Mouse (Mus musculus) heart, embryonic 10.5 days (tissue): ENCODE results near the gene Ipo11. TPM values are rescaled to one million over a fixed set of nuclear protein-coding genes. Genes with fewer than 3 reads are reported as not detected.
"Not testable (repeated sequence)": the region's sequence is repeated elsewhere in the genome, so short reads cannot be mapped to it uniquely, and the experiment has no call there.

ENCODE experiments used
- DNase-seq: peaks from one replicate; pipeline ENCODE4 v3.0.0-alpha.2; 2017; ENCODE audit warnings: low spot score
- H3K27ac ChIP-seq: fragments of 300-500 bp; sonication (generic); 2 replicates; pipeline ENCODE4 v1.5.1; 2016; ENCODE audit warnings: mild to moderate bottlenecking
- H3K27me3 ChIP-seq: fragments of 300-500 bp; sonication (generic); 2 replicates; pipeline ENCODE4 v1.6.1; 2016; ENCODE audit warnings: mild to moderate bottlenecking; ENCODE audit not compliant: poor library complexity, insufficient read depth, severe bottlenecking
- H3K36me3 ChIP-seq: fragments of 300-500 bp; sonication (generic); 2 replicates; pipeline ENCODE4 v1.6.1; 2016; ENCODE audit warnings: mild to moderate bottlenecking, moderate library complexity
- H3K4me1 ChIP-seq: fragments of 300-500 bp; sonication (generic); 2 replicates; pipeline ENCODE4 v1.6.1; 2016; ENCODE audit warnings: mild to moderate bottlenecking
- H3K4me3 ChIP-seq: fragments of 300-500 bp; sonication (generic); 2 replicates; pipeline ENCODE4 v1.5.1; 2016; ENCODE audit warnings: mild to moderate bottlenecking, moderate library complexity
- H3K9me3 ChIP-seq: fragments of 300-500 bp; sonication (generic); 2 replicates; pipeline ENCODE4 v1.6.1; 2016; ENCODE audit warnings: mild to moderate bottlenecking, moderate library complexity
- WGBS: fragments of 180-500 bp; shearing (Covaris S2); methylation state at CpG from one replicate; pipeline ENCODE4 v1.1.7; 2016; 5-methylcytosine and 5-hydroxymethylcytosine counted together
- polyA plus RNA-seq: library from polyadenylated mRNA; unstranded; fragments of >200 nt; fragmentation: Nextera tagmentation; extraction: Ambion mirVana; gene quantifications from 2 replicates; pipeline ENCODE4 v1.2.1, GENCODE M21; 2016

Ipo11 gene
- polyA plus RNA-seq, 1 experiment from 2014 or later, result 88.0 TPM

- 6% methylated on average over 9 of the region's 9 CpGs for WGBS
- DNase-seq, result no peak
- Histone ChIP-seq H3K9me3 (no peaks in the 10 kb centered on the region), H3K27ac (peak overlapping the region; percentile 99), H3K27me3 (no peaks in the 10 kb centered on the region), H3K4me3 (peak overlapping the region; percentile 99), H3K36me3 (no peaks in the 10 kb centered on the region), H3K4me1 (no peaks in the 10 kb centered on the region; the same call in 1 of the 2 replicates)
These were observed 895 bp downstream of the Ipo11 start for GRCm38 (mm10) chr13:106935871-106936255.

- H3K9me3 ChIP-seq, result no peaks in the 10 kb centered on the region
- no peak overlapping the region for H3K4me3 ChIP-seq
- no peaks in the 10 kb centered on the region for H3K27me3 ChIP-seq
- peaks cover 26% of the 10 kb centered on the region for H3K36me3 ChIP-seq
- 94% methylated on average over 2 of the region's 2 CpGs for WGBS
- H3K4me1 ChIP-seq, result no peaks in the 10 kb centered on the region
- H3K27ac ChIP-seq, result no peak overlapping the region
- no peak for DNase-seq
These were observed 7.6 kb downstream of the Ipo11 start for GRCm38 (mm10) chr13:106929201-106929600.

GRCm38 (mm10) chr13:106928296-106928695, 8.5 kb downstream of the Ipo11 start:
- Histone ChIP-seq H3K9me3 (no peaks in the 10 kb centered on the region), H3K27me3 (no peaks in the 10 kb centered on the region), H3K4me1 (no peaks in the 10 kb centered on the region), H3K36me3 (peaks cover 33% of the 10 kb centered on the region), H3K27ac (no peak overlapping the region), H3K4me3 (no peak overlapping the region)
- 93% methylated on average over 4 of the region's 4 CpGs for WGBS
- DNase-seq, result no peak

- 92% methylated on average over 3 of the region's 3 CpGs for WGBS
- peaks cover 53% of the 10 kb centered on the region for H3K36me3 ChIP-seq
- H3K9me3 ChIP-seq, H3K4me3 ChIP-seq, H3K4me1 ChIP-seq, H3K27ac ChIP-seq, H3K27me3 ChIP-seq, DNase-seq: not testable (repeated sequence)
These were observed 10.8 kb downstream of the Ipo11 start for GRCm38 (mm10) chr13:106925921-106926320.

GRCm38 (mm10) chr13:106918322-106919050, 18.3 kb downstream of the Ipo11 start:
- Histone ChIP-seq H3K4me1 (no peaks in the 10 kb centered on the region), H3K4me3 (no peak overlapping the region), H3K27ac (no peak overlapping the region), H3K9me3 (no peaks in the 10 kb centered on the region), H3K36me3 (peaks cover 42% of the 10 kb centered on the region), H3K27me3 (no peaks in the 10 kb centered on the region)
- WGBS, result 61% methylated on average over 7 of the region's 7 CpGs
- no peak for DNase-seq

- H3K9me3 ChIP-seq, result no peaks in the 10 kb centered on the region
- WGBS, result 27% methylated on average over 3 of the region's 3 CpGs
- no peaks in the 10 kb centered on the region for H3K4me1 ChIP-seq
- H3K36me3 ChIP-seq, result peaks cover 25% of the 10 kb centered on the region
- no peak overlapping the region for H3K4me3 ChIP-seq
- DNase-seq, result peak; percentile 85
- no peaks in the 10 kb centered on the region for H3K27me3 ChIP-seq
- peak overlapping the region; percentile 56; the same call in 1 of the 2 replicates for H3K27ac ChIP-seq
These were observed 23.5 kb downstream of the Ipo11 start for GRCm38 (mm10) chr13:106913125-106913736.

GRCm38 (mm10) chr13:106910096-106910495, 26.7 kb downstream of the Ipo11 start:
- no peaks in the 10 kb centered on the region for H3K4me1 ChIP-seq
- peaks cover 49% of the 10 kb centered on the region for H3K36me3 ChIP-seq
- H3K9me3 ChIP-seq, result no peaks in the 10 kb centered on the region
- H3K4me3 ChIP-seq, result no peak overlapping the region
- no peak overlapping the region for H3K27ac ChIP-seq
- no peak for DNase-seq
- H3K27me3 ChIP-seq, result no peaks in the 10 kb centered on the region
- 93% methylated on average over 10 of the region's 10 CpGs for WGBS

GRCm38 (mm10) chr13:106907273-106907672, 29.5 kb downstream of the Ipo11 start:
- Histone ChIP-seq H3K27ac (no peak overlapping the region), H3K36me3 (peaks cover 51% of the 10 kb centered on the region), H3K4me3 (no peak overlapping the region), H3K27me3 (no peaks in the 10 kb centered on the region), H3K4me1 (0 out of 2 replicates have a peak, but pooled peaks cover 3% of the 10 kb centered on the region), H3K9me3 (no peaks in the 10 kb centered on the region)
- DNase-seq, result no peak
- WGBS, result 93% methylated on average over 4 of the region's 4 CpGs

- H3K36me3 ChIP-seq, result peaks cover 53% of the 10 kb centered on the region
- WGBS, result 92% methylated on average over 6 of the region's 6 CpGs
These were observed 31.6 kb downstream of the Ipo11 start for GRCm38 (mm10) chr13:106905154-106905553.

GRCm38 (mm10) chr13:106904637-106905036, 32.1 kb downstream of the Ipo11 start:
- Histone ChIP-seq H3K4me1 (0 out of 2 replicates have a peak, but pooled peaks cover 3% of the 10 kb centered on the region), H3K27me3 (no peaks in the 10 kb centered on the region), H3K36me3 (peaks cover 53% of the 10 kb centered on the region), H3K9me3 (no peaks in the 10 kb centered on the region), H3K4me3 (no peak overlapping the region), H3K27ac (no peak overlapping the region)
- no peak for DNase-seq
- WGBS, result 94% methylated on average over 3 of the region's 3 CpGs

More at GRCm38 (mm10) chr13:106905154-106905553, 31.6 kb downstream of the Ipo11 start:
- H3K4me3 ChIP-seq, H3K9me3 ChIP-seq, H3K27ac ChIP-seq, H3K4me1 ChIP-seq, DNase-seq, H3K27me3 ChIP-seq: not testable (repeated sequence)

- WGBS, result 92% methylated on average over 2 of the region's 2 CpGs
- Histone ChIP-seq H3K27me3 (no peaks in the 10 kb centered on the region), H3K27ac (no peak overlapping the region), H3K9me3 (no peaks in the 10 kb centered on the region), H3K36me3 (peaks cover 55% of the 10 kb centered on the region), H3K4me1 (no peaks in the 10 kb centered on the region), H3K4me3 (no peak overlapping the region)
- DNase-seq, result no peak
These were observed 42.5 kb downstream of the Ipo11 start for GRCm38 (mm10) chr13:106894284-106894683.

GRCm38 (mm10) chr13:106893701-106894100, 43.1 kb downstream of the Ipo11 start:
- Histone ChIP-seq H3K36me3 (peaks cover 50% of the 10 kb centered on the region), H3K27me3 (no peaks in the 10 kb centered on the region), H3K9me3 (no peaks in the 10 kb centered on the region), H3K4me1 (no peaks in the 10 kb centered on the region), H3K27ac (peak overlapping the region; percentile 60), H3K4me3 (no peak overlapping the region)
- WGBS, result 83% methylated on average over 5 of the region's 5 CpGs
- no peak for DNase-seq

GRCm38 (mm10) chr13:106893196-106893595, 43.6 kb downstream of the Ipo11 start:
- H3K36me3 ChIP-seq, result peaks cover 46% of the 10 kb centered on the region
- peak overlapping the region; percentile 60; the same call in 1 of the 2 replicates for H3K27ac ChIP-seq
- no peaks in the 10 kb centered on the region for H3K9me3 ChIP-seq
- no peak overlapping the region for H3K4me3 ChIP-seq
- DNase-seq, result peak; percentile 94
- no peaks in the 10 kb centered on the region for H3K4me1 ChIP-seq
- 57% methylated on average over 9 of the region's 9 CpGs for WGBS
- H3K27me3 ChIP-seq, result no peaks in the 10 kb centered on the region
